Mouse (Mus musculus) forebrain, embryonic 16.5 days (tissue): Measurements from ENCODE around the gene Col23a1. TPM values are rescaled to one million over a fixed set of nuclear protein-coding genes. Genes with fewer than 3 reads are reported as not detected.

Experiments
- ATAC-seq: fragments of 200-750 bp; cut with Nextera tagmentation; 2 replicates; pipeline ENCODE4 v1.8.0; 2017; ENCODE audit warnings: mild to moderate bottlenecking, moderate library complexity
- H3K27ac ChIP-seq: fragments of 300-500 bp; sonication (generic); 2 replicates; pipeline ENCODE4 v1.5.1; 2014; ENCODE audit warnings: low read length, control low read depth
- H3K27me3 ChIP-seq: fragments of 300-500 bp; sonication (generic); replicated peaks from 2 replicates; pipeline ENCODE4 v1.6.1; 2014; ENCODE audit warnings: low read length; ENCODE audit not compliant: control insufficient read depth, insufficient read depth
- H3K36me3 ChIP-seq: fragments of 300-500 bp; sonication (generic); 2 replicates; pipeline ENCODE4 v1.6.1; 2014; ENCODE audit not compliant: control insufficient read depth, insufficient read depth
- H3K4me1 ChIP-seq: fragments of 300-500 bp; sonication (generic); replicated peaks from 2 replicates; pipeline ENCODE4 v1.6.1; 2014; ENCODE audit warnings: low read length; ENCODE audit not compliant: control insufficient read depth, insufficient read depth
- H3K4me2 ChIP-seq: fragments of 300-500 bp; sonication (generic); 2 replicates; pipeline ENCODE4 v1.6.1; 2014; ENCODE audit warnings: mild to moderate bottlenecking, low read length, control low read depth
- H3K4me3 ChIP-seq: fragments of 300-500 bp; sonication (generic); replicated peaks from 2 replicates; pipeline ENCODE4 v1.5.1; 2014; ENCODE audit warnings: mild to moderate bottlenecking, low read length, control low read depth
- H3K9ac ChIP-seq: fragments of 300-500 bp; sonication (generic); replicated peaks from 2 replicates; pipeline ENCODE4 v1.6.1; 2014; ENCODE audit warnings: low read depth, low read length, control low read depth
- H3K9me3 ChIP-seq: fragments of 300-500 bp; sonication (generic); 2 replicates; pipeline ENCODE4 v1.6.1; 2016; ENCODE audit warnings: low read length; ENCODE audit not compliant: control insufficient read depth
- WGBS: fragments of 180-500 bp; shearing (Covaris S2); extraction: QIAGEN DNeasy Blood & Tissue Kit; methylation state at CpG from one replicate; pipeline ENCODE4 v1.1.7; 2014; 5-methylcytosine and 5-hydroxymethylcytosine counted together
- polyA plus RNA-seq: library from polyadenylated mRNA; unstranded; fragments of >200 nt; fragmentation: Nextera tagmentation; extraction: Ambion mirVana; gene quantifications from 2 replicates; pipeline ENCODE4 v1.2.1, GENCODE M21; 2015

Col23a1 gene
- polyA plus RNA-seq, 1 experiment from 2014 or later, result 3.0 TPM

- Histone ChIP-seq H3K9me3 (no peaks in the 10 kb centered on the region), H3K4me3 (no peak overlapping the region), H3K36me3 (no peaks in the 10 kb centered on the region), H3K4me1 (no peaks in the 10 kb centered on the region), H3K9ac (no peak overlapping the region), H3K27ac (no peak overlapping the region), H3K4me2 (no peak overlapping the region), H3K27me3 (no peaks in the 10 kb centered on the region)
- ATAC-seq, result peak; percentile 67
Measured at GRCm38 (mm10) chr11:51320609-51321008, 30.9 kb downstream of the Col23a1 start.

GRCm38 (mm10) chr11:51326908-51327307 is 37.2 kb downstream of the Col23a1 start:
- no peak for ATAC-seq
- Histone ChIP-seq H3K9me3 (no peaks in the 10 kb centered on the region), H3K4me1 (no peaks in the 10 kb centered on the region), H3K4me3 (no peak overlapping the region), H3K27ac (no peak overlapping the region), H3K36me3 (no peaks in the 10 kb centered on the region), H3K4me2 (no peak overlapping the region), H3K27me3 (no peaks in the 10 kb centered on the region), H3K9ac (no peak overlapping the region)
- 66% methylated on average over 6 of the region's 6 CpGs for WGBS

GRCm38 (mm10) chr11:51328387-51328942 is 38.7 kb downstream of the Col23a1 start:
- H3K27ac ChIP-seq, result no peak overlapping the region
- no peak overlapping the region for H3K9ac ChIP-seq
- ATAC-seq, result no peak
- H3K9me3 ChIP-seq, result no peaks in the 10 kb centered on the region
- 88% methylated on average over 12 of the region's 12 CpGs for WGBS
- no peaks in the 10 kb centered on the region for H3K4me1 ChIP-seq
- no peaks in the 10 kb centered on the region for H3K36me3 ChIP-seq
- no peaks in the 10 kb centered on the region for H3K27me3 ChIP-seq
- H3K4me2 ChIP-seq, result no peak overlapping the region
- no peak overlapping the region for H3K4me3 ChIP-seq

GRCm38 (mm10) chr11:51329837-51330714 is 40.4 kb downstream of the Col23a1 start:
- no peaks in the 10 kb centered on the region for H3K36me3 ChIP-seq
- no peak overlapping the region for H3K4me3 ChIP-seq
- no peak for ATAC-seq
- no peaks in the 10 kb centered on the region for H3K9me3 ChIP-seq
- H3K27me3 ChIP-seq, result no peaks in the 10 kb centered on the region
- no peak overlapping the region for H3K27ac ChIP-seq
- 78% methylated on average over 11 of the region's 11 CpGs for WGBS
- no peak overlapping the region for H3K9ac ChIP-seq
- H3K4me2 ChIP-seq, result no peak overlapping the region
- no peaks in the 10 kb centered on the region for H3K4me1 ChIP-seq

GRCm38 (mm10) chr11:51334017-51334416 is 44.3 kb downstream of the Col23a1 start:
- ATAC-seq, result no peak
- Histone ChIP-seq H3K36me3 (no peaks in the 10 kb centered on the region), H3K4me1 (no peaks in the 10 kb centered on the region), H3K27me3 (no peaks in the 10 kb centered on the region), H3K27ac (no peak overlapping the region), H3K4me3 (no peak overlapping the region), H3K9ac (no peak overlapping the region), H3K9me3 (no peaks in the 10 kb centered on the region), H3K4me2 (no peak overlapping the region)
- WGBS, result 86% methylated on average over 5 of the region's 5 CpGs

GRCm38 (mm10) chr11:51337585-51337984 is 47.9 kb downstream of the Col23a1 start:
- Histone ChIP-seq H3K4me1 (no peaks in the 10 kb centered on the region), H3K4me2 (no peak overlapping the region), H3K9ac (no peak overlapping the region), H3K36me3 (no peaks in the 10 kb centered on the region), H3K27ac (no peak overlapping the region), H3K4me3 (no peak overlapping the region), H3K9me3 (no peaks in the 10 kb centered on the region), H3K27me3 (no peaks in the 10 kb centered on the region)
- 0 out of 2 replicates have a peak, but pooled peaks have one; percentile 26 for ATAC-seq
- WGBS, result 69% methylated on average over 6 of the region's 6 CpGs

GRCm38 (mm10) chr11:51338416-51338815 is 48.7 kb downstream of the Col23a1 start:
- Histone ChIP-seq H3K4me2 (no peak overlapping the region), H3K27me3 (no peaks in the 10 kb centered on the region), H3K9me3 (no peaks in the 10 kb centered on the region), H3K4me3 (no peak overlapping the region), H3K9ac (no peak overlapping the region), H3K27ac (no peak overlapping the region), H3K4me1 (no peaks in the 10 kb centered on the region; the same call in 1 of the 2 replicates), H3K36me3 (no peaks in the 10 kb centered on the region)
- ATAC-seq, result no peak
- WGBS, result 68% methylated on average over 7 of the region's 7 CpGs

GRCm38 (mm10) chr11:51341091-51341490 is 51.4 kb downstream of the Col23a1 start:
- H3K4me2 ChIP-seq, result no peak overlapping the region
- no peaks in the 10 kb centered on the region for H3K36me3 ChIP-seq
- no peaks in the 10 kb centered on the region; the same call in none of the 2 replicates for H3K4me1 ChIP-seq
- no peak overlapping the region for H3K4me3 ChIP-seq
- H3K9me3 ChIP-seq, result no peaks in the 10 kb centered on the region
- WGBS, result 72% methylated on average over 2 of the region's 2 CpGs
- H3K27me3 ChIP-seq, result no peaks in the 10 kb centered on the region
- H3K9ac ChIP-seq, result no peak overlapping the region
- ATAC-seq, result no peak
- no peak overlapping the region for H3K27ac ChIP-seq

- no peak overlapping the region for H3K4me3 ChIP-seq
- H3K27me3 ChIP-seq, result no peaks in the 10 kb centered on the region
- H3K9me3 ChIP-seq, result no peaks in the 10 kb centered on the region
- H3K9ac ChIP-seq, result no peak overlapping the region
- H3K36me3 ChIP-seq, result no peaks in the 10 kb centered on the region
- 0 out of 2 replicates have a peak, but pooled peaks have one; percentile 45 for ATAC-seq
- 75% methylated on average over 6 of the region's 6 CpGs for WGBS
- no peak overlapping the region for H3K4me2 ChIP-seq
- no peaks in the 10 kb centered on the region; the same call in none of the 2 replicates for H3K4me1 ChIP-seq
- no peak overlapping the region for H3K27ac ChIP-seq
Measured at GRCm38 (mm10) chr11:51342776-51343175, 53.1 kb downstream of the Col23a1 start.
